Mouse (Mus musculus): Measurements from ENCODE around the gene Ms4a18. TPM values are rescaled to one million over a fixed set of nuclear protein-coding genes. Genes with fewer than 3 reads are reported as not detected.

The Ms4a18 gene
- polyA plus RNA-seq, 1 experiment from 2014 or later = not detected

GRCm38 (mm10) chr19:11050286-11050685 is 32.5 kb upstream of the Ms4a18 start:
- Histone ChIP-seq H3K27ac (no peak overlapping the region), H3K9me3 (replicated peaks; ENCODE audit: low read length) (no peaks in the 10 kb centered on the region), H3K9ac (ENCODE audit: low read depth, low read length) (no peak overlapping the region), H3K4me3 (replicated peaks; ENCODE audit: low read depth, low read length) (no peak overlapping the region), H3K4me1 (replicated peaks; ENCODE audit: insufficient read depth, low read length) (no peaks in the 10 kb centered on the region), H3K36me3 (ENCODE audit: insufficient read depth, low read length) (no peaks in the 10 kb centered on the region), H3K4me2 (ENCODE audit: low read length) (no peak overlapping the region), H3K27me3 (ENCODE audit: insufficient read depth, low read length) (no peaks in the 10 kb centered on the region)
- ATAC-seq (replicated peaks; ENCODE audit: low FRiP score, low read depth) = no peak
- DNase-seq (ENCODE audit: low spot score) = no peak
- no peak for TF ChIP-seq CTCF (IDR thresholded peaks at IDR 0.05; ENCODE audit: low read depth)
- 76% methylated on average over 2 of the region's 2 CpGs for WGBS

GRCm38 (mm10) chr19:11049426-11049825 is 31.6 kb upstream of the Ms4a18 start:
- H3K9me3 ChIP-seq (replicated peaks; ENCODE audit: low read length) = no peaks in the 10 kb centered on the region
- no peaks in the 10 kb centered on the region for H3K27me3 ChIP-seq (ENCODE audit: insufficient read depth, low read length)
- H3K9ac ChIP-seq (ENCODE audit: low read depth, low read length) = no peak overlapping the region
- no peaks in the 10 kb centered on the region for H3K4me1 ChIP-seq (replicated peaks; ENCODE audit: insufficient read depth, low read length)
- H3K4me3 ChIP-seq (replicated peaks; ENCODE audit: low read depth, low read length) = no peak overlapping the region
- no peak for DNase-seq (ENCODE audit: low spot score)
- ATAC-seq (replicated peaks; ENCODE audit: low FRiP score, low read depth) = no peak
- H3K36me3 ChIP-seq (ENCODE audit: insufficient read depth, low read length) = no peaks in the 10 kb centered on the region
- no peak overlapping the region for H3K4me2 ChIP-seq (ENCODE audit: low read length)
- TF ChIP-seq CTCF (IDR thresholded peaks at IDR 0.05; ENCODE audit: low read depth) = no peak
- no peak overlapping the region for H3K27ac ChIP-seq

- H3K4me1 ChIP-seq (replicated peaks; ENCODE audit: insufficient read depth, low read length) = no peaks in the 10 kb centered on the region
- no peak for TF ChIP-seq CTCF (IDR thresholded peaks at IDR 0.05; ENCODE audit: low read depth)
- no peak overlapping the region for H3K4me2 ChIP-seq (ENCODE audit: low read length)
- no peaks in the 10 kb centered on the region for H3K27me3 ChIP-seq (ENCODE audit: insufficient read depth, low read length)
- no peak overlapping the region for H3K27ac ChIP-seq
- no peaks in the 10 kb centered on the region for H3K36me3 ChIP-seq (ENCODE audit: insufficient read depth, low read length)
- DNase-seq (ENCODE audit: low spot score) = no peak
- ATAC-seq (replicated peaks; ENCODE audit: low FRiP score, low read depth) = no peak
- no peak overlapping the region for H3K4me3 ChIP-seq (replicated peaks; ENCODE audit: low read depth, low read length)
- H3K9ac ChIP-seq (ENCODE audit: low read depth, low read length) = no peak overlapping the region
- H3K9me3 ChIP-seq (replicated peaks; ENCODE audit: low read length) = no peaks in the 10 kb centered on the region
- 100% methylated on average over 1 of the region's 1 CpGs for WGBS
Measured at GRCm38 (mm10) chr19:11048503-11048902, 30.7 kb upstream of the Ms4a18 start.

GRCm38 (mm10) chr19:11048009-11048408 is 30.2 kb upstream of the Ms4a18 start:
- Histone ChIP-seq H3K4me3 (replicated peaks; ENCODE audit: low read depth, low read length) (no peak overlapping the region), H3K27ac (no peak overlapping the region), H3K36me3 (ENCODE audit: insufficient read depth, low read length) (no peaks in the 10 kb centered on the region), H3K27me3 (ENCODE audit: insufficient read depth, low read length) (no peaks in the 10 kb centered on the region), H3K4me2 (ENCODE audit: low read length) (no peak overlapping the region), H3K9ac (ENCODE audit: low read depth, low read length) (no peak overlapping the region), H3K4me1 (replicated peaks; ENCODE audit: insufficient read depth, low read length) (no peaks in the 10 kb centered on the region), H3K9me3 (replicated peaks; ENCODE audit: low read length) (no peaks in the 10 kb centered on the region)
- 70% methylated on average over 6 of the region's 6 CpGs for WGBS
- DNase-seq (ENCODE audit: low spot score) (no peak), ATAC-seq (replicated peaks; ENCODE audit: low FRiP score, low read depth) (no peak)
- TF ChIP-seq CTCF (IDR thresholded peaks at IDR 0.05; ENCODE audit: low read depth) = no peak

- Histone ChIP-seq H3K27ac (no peak overlapping the region), H3K4me2 (ENCODE audit: low read length) (peak overlapping the region; percentile 62), H3K36me3 (ENCODE audit: insufficient read depth, low read length) (no peaks in the 10 kb centered on the region), H3K9me3 (replicated peaks; ENCODE audit: low read length) (no peaks in the 10 kb centered on the region), H3K4me1 (replicated peaks; ENCODE audit: insufficient read depth, low read length) (no peaks in the 10 kb centered on the region), H3K27me3 (ENCODE audit: insufficient read depth, low read length) (no peaks in the 10 kb centered on the region), H3K4me3 (replicated peaks; ENCODE audit: low read depth, low read length) (peak overlapping the region; percentile 26), H3K9ac (ENCODE audit: low read depth, low read length) (peak overlapping the region; percentile 31; the same call in 1 of the 2 replicates)
- ATAC-seq (replicated peaks; ENCODE audit: low FRiP score, low read depth) = peak; percentile 99
- DNase-seq (ENCODE audit: low spot score) = peak; percentile 97
- TF ChIP-seq CTCF (IDR thresholded peaks at IDR 0.05; ENCODE audit: low read depth) = peak; percentile 76
- WGBS = 7% methylated on average over 38 of the region's 40 CpGs
Measured at GRCm38 (mm10) chr19:11044996-11045711, 27.3 kb upstream of the Ms4a18 start.

- Histone ChIP-seq H3K4me2 (ENCODE audit: low read length) (peak overlapping the region; percentile 62), H3K9me3 (replicated peaks; ENCODE audit: low read length) (no peaks in the 10 kb centered on the region), H3K36me3 (ENCODE audit: insufficient read depth, low read length) (no peaks in the 10 kb centered on the region), H3K27ac (no peak overlapping the region), H3K9ac (ENCODE audit: low read depth, low read length) (peak overlapping the region; percentile 31; the same call in 1 of the 2 replicates), H3K4me1 (replicated peaks; ENCODE audit: insufficient read depth, low read length) (no peaks in the 10 kb centered on the region), H3K27me3 (ENCODE audit: insufficient read depth, low read length) (no peaks in the 10 kb centered on the region), H3K4me3 (replicated peaks; ENCODE audit: low read depth, low read length) (peak overlapping the region; percentile 26)
- no peak for DNase-seq (ENCODE audit: low spot score)
- no peak for TF ChIP-seq CTCF (IDR thresholded peaks at IDR 0.05; ENCODE audit: low read depth)
- WGBS = 24% methylated on average over 5 of the region's 5 CpGs
- peak; percentile 38; the same call in 1 of the 2 replicates for ATAC-seq (replicated peaks; ENCODE audit: low FRiP score, low read depth)
Measured at GRCm38 (mm10) chr19:11044671-11044995, 26.8 kb upstream of the Ms4a18 start.

GRCm38 (mm10) chr19:11037570-11037969 is 19.7 kb upstream of the Ms4a18 start:
- H3K27ac ChIP-seq = no peak overlapping the region
- ATAC-seq (replicated peaks; ENCODE audit: low FRiP score, low read depth) (no peak), DNase-seq (ENCODE audit: low spot score) (no peak)
- no peak for TF ChIP-seq CTCF (IDR thresholded peaks at IDR 0.05; ENCODE audit: low read depth)
- H3K4me2 ChIP-seq (ENCODE audit: low read length) = no peak overlapping the region
- H3K9ac ChIP-seq (ENCODE audit: low read depth, low read length) = no peak overlapping the region
- H3K27me3 ChIP-seq (ENCODE audit: insufficient read depth, low read length) = no peaks in the 10 kb centered on the region
- H3K4me1 ChIP-seq (replicated peaks; ENCODE audit: insufficient read depth, low read length) = no peaks in the 10 kb centered on the region
- no peaks in the 10 kb centered on the region for H3K9me3 ChIP-seq (replicated peaks; ENCODE audit: low read length)
- no peak overlapping the region for H3K4me3 ChIP-seq (replicated peaks; ENCODE audit: low read depth, low read length)
- no peaks in the 10 kb centered on the region for H3K36me3 ChIP-seq (ENCODE audit: insufficient read depth, low read length)
